Mouse (Mus musculus) v-Abl transformed pro-B cells (cell line): ENCODE measurements around the gene Adamtsl3.

Experiments used
- in situ Hi-C, 2 experiments: fragments of 400-800 bp; cut with MboI; formaldehyde crosslinking; loops; one replicate each; pipeline ENCODE4 v1.15.1; 2025; ENCODE audit not compliant: unreplicated experiment in 2 of 2

Adamtsl3 gene

GRCm38 (mm10) chr7:82360186-82360585 lies 24.7 kb downstream of the Adamtsl3 start:
- in situ Hi-C loops, result no loop called here

DNA sequence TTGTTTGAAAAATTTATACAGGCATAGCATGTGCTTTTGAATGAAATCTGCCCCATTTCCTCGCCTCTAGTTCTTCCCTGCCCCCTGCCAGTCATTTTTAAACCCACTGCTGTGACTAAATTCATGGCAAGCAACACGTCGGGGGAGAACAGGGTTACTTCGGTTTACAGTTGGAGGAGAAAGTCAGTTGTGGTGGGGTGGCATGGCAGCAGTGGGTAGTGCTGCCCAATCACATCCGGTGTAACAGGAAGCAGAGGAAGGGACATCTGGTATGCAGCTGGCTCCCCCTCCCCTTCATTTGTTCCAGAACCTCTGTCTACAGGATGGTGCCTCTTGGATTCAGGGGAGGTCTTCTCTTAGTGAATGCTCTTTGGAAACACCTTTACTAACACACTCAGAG lies 25.6 kb downstream of the Adamtsl3 start:
- in situ Hi-C loops, result no loop called here

GRCm38 (mm10) chr7:82364567-82364966 lies 29.1 kb downstream of the Adamtsl3 start:
- in situ Hi-C loops, result no loop called here

DNA sequence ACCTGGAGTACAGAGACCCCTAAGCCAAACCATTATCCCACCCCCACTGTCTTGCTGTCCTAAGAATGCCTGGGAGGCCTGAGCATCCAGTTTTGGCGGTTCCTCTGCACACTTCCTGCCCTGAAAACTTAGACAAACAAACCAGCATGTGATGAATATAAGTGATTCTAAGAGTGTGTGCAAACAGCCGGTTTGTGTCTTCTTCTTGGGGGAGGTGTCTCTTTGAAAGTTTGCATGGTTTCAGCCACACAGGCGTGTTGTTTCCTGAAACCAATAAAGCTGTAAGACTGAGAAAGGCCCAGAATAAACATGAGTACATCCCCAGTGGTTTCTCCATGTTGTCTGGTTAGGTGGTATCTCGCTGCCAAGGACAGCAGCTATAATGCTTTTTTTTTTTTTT lies 30.6 kb downstream of the Adamtsl3 start:
- in situ Hi-C loops, result no loop called here

- in situ Hi-C loops, result no loop called here
These were observed 31.0 kb downstream of the Adamtsl3 start for GRCm38 (mm10) chr7:82366471-82366870.

- in situ Hi-C loops, result no loop called here
These were observed 32.6 kb downstream of the Adamtsl3 start for GRCm38 (mm10) chr7:82368047-82368446.

DNA sequence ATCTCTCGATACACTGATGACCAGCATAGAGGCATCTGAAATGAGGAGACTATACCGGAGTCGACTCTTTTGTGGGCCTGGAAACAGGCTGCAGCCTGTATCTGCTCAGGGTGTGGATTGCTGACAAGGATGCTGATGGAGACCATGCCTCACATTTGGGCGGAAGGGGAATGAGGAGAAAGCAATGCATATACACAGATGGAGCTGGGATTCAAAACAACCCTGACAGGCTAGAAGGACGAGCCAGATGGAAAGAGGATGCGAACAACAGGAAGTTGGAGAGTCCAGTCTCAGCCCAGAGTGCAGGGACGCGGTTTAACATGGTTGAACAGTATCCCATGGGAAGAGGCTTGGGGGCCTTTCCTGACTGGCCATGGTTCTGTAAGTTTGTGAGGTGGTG lies 34.6 kb downstream of the Adamtsl3 start:
- in situ Hi-C loops, result no loop called here

- in situ Hi-C loops, result no loop called here
These were observed 35.9 kb downstream of the Adamtsl3 start for GRCm38 (mm10) chr7:82371411-82371810.

- in situ Hi-C loops, result no loop called here
These were observed 42.8 kb downstream of the Adamtsl3 start for GRCm38 (mm10) chr7:82378311-82378710.

GRCm38 (mm10) chr7:82379765-82380164 lies 44.3 kb downstream of the Adamtsl3 start:
- in situ Hi-C loops, result no loop called here

DNA sequence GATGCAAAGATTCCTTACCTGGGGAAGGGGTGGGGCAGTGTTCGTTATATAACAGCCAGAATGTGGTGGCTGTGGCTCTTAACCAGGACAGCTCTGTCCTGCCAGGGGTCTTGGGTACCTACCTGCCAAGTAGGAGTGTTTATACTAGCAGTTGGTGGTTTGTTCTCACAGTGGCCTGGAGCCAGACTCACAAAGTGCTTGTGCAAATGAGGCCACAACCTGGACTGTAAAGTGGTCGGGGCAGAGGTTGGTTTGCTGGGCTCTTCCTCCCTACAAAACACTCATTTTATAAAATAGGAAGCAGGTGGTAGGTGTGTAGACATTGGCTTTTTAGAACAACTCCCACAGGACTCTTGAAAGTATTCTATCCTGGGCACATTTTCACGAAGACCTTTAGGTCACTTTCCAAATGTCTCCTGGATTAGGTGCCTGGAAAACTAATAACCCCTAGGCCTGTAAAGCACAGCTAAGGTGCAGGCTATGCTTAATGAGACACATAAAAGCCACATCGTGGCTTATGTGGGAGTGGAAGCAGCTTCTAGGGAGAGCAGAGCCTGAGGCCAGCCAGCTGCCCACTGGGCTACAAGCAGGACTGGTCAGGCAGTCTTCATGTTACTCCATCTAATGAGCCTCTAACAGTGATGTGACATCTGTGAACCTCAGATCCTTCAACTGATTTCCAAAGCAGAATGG lies 47.5 kb downstream of the Adamtsl3 start:
- in situ Hi-C loops, result no loop called here

DNA sequence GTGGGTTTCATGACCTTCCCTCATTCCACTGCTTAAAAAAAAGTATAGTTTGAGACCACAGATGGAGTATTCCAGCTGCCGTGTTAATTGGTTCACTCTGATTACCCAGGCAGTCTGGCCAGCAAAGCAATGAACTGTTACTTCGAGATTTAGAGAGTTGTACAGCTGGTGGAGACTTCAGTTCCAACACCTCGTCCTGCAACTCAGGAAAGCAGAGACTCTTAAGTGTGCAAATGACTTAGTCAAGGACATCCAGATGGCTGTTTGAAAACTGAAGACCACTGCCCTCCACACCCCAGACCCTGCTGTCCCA lies 48.0 kb downstream of the Adamtsl3 start:
- in situ Hi-C loops, result no loop called here

- in situ Hi-C loops, result no loop called here
These were observed 51.6 kb downstream of the Adamtsl3 start for GRCm38 (mm10) chr7:82387121-82387520.

- in situ Hi-C loops, result no loop called here
These were observed 59.1 kb downstream of the Adamtsl3 start for GRCm38 (mm10) chr7:82394435-82395186.

DNA sequence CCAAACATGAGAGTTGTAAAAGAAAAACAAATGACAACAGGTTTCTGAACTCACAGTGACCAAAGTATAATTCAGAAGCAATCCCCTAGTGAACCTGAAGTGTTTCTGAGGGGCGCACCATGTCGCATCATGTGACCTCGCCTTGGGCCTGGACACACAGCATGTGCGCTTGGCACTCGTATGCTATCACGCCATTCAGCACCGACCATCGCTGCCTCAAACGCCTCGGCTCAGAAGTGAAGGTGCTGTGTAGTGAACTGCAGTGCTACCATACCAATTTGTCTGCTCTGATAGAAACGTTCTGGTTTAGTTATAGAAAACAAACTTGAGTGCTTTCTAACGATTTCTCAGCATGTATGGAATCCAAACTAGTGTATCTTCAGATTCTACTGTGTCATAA lies 59.7 kb downstream of the Adamtsl3 start:
- in situ Hi-C loops, result no loop called here

DNA sequence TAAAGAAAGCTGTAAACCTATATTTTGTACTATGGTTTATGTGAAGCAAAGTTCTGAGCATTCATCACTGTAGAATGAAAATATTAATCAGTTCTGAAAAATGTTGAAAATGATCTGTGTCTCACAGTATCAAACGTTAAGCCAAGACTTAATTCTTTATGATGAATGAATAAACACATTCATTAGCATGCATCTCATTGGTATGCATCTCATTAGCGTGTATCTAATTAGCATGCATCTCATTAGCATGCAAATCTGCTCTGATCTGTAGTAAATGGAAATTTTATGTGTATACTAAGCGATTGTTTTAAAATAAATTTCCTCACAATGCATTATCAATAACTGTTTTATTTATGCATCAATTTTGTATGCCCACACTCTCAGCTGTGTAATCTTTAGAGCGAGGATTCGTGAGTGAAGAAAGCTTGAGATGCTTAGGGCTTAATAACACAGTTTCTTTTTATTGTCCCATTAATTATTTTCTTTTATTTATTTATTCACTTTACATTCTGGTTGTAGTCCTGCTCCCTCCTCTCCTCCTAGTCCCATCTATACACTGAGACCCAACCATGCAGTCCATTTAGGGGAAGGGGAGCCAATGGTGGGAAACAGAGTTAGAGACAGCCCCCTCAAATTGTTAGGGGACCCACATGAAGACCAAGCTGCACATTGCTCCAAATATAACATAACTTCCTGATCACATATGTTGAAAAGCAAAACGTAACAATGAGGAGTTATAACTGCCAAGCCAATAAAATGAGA lies 60.4 kb downstream of the Adamtsl3 start:
- in situ Hi-C loops, result no loop called here

GRCm38 (mm10) chr7:82396869-82397268 lies 61.4 kb downstream of the Adamtsl3 start:
- in situ Hi-C loops, result no loop called here

DNA sequence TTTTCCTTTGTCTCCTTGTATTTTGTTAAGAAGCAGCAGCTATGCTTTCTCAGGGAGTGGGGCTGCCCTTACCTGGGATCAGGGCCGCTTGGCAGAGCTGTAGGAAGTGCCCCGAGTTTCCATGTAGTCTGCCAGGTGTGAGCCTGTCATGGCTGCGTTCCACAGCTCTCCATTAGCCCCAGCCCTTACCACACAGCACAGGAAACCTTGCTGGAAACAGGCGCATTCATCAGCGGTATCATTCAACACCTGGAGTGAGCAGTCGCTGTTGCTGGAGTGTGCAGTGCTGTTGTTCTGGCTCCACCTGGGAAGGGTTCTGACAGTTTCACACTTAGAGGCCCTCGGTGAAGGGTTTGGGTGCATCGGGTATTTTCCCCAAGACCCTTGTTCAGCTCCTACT lies 62.1 kb downstream of the Adamtsl3 start:
- in situ Hi-C loops, result no loop called here

DNA sequence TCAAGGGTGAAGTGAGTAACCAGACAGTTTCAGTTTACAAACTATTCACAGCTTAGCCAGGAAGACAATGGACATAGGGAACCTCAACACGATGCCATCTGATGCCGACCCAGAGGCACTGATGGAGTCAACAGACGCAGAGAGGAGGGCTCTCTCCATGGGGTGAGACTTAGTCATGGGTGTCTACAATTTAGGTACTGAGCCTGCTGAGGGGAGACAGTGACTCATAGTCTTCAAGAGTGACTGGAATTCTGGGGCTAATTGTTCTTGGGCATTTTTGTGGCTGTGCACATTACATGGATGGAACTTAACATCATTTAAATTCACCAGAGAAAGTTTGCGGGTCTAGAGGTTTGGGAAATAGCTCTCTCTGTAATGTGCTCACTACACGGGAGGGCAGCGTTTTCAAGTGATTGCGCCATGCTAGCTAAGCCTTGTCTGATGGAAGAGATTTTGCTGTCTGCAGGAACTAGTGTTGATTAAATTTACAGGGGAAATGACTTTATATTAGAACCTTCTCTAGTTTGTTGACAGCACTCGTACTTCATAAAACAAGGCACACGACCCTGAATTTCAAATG lies 70.1 kb downstream of the Adamtsl3 start:
- in situ Hi-C loops, result no loop called here

- in situ Hi-C loops, result no loop called here
These were observed 75.5 kb downstream of the Adamtsl3 start for GRCm38 (mm10) chr7:82410966-82411365.

GRCm38 (mm10) chr7:82416653-82417052 lies 81.2 kb downstream of the Adamtsl3 start:
- in situ Hi-C loops, result no loop called here
